Mouse (Mus musculus) embryo, embryonic 10.5 days (tissue): ENCODE measurements around the gene Oxld1.

Source experiments
- DNase-seq: peaks from one replicate; pipeline ENCODE4 v3.0.0-alpha.2; 2015; ENCODE audit warnings: low spot score

The Oxld1 gene

GRCm38 (mm10) chr11:120457772-120458751 lies at the start of gene Oxld1, which contains the start of gene Ccdc137:
Gene Oxld1 (minus strand): TSS chr11:120458068.
Gene Ccdc137 (plus strand): TSS chr11:120458115.
- peak; percentile 92 for DNase-seq

GRCm38 (mm10) chr11:120506899-120507298 lies 49.0 kb upstream of the Oxld1 start:
- no peak for DNase-seq

- no peak for DNase-seq
These were observed 47.8 kb upstream of the Oxld1 start for GRCm38 (mm10) chr11:120505661-120506060.

- DNase-seq, result no peak
These were observed 43.8 kb upstream of the Oxld1 start for GRCm38 (mm10) chr11:120501701-120502100.

- no peak for DNase-seq
These were observed 43.1 kb upstream of the Oxld1 start for GRCm38 (mm10) chr11:120501018-120501417.

GRCm38 (mm10) chr11:120500357-120500756 lies 42.5 kb upstream of the Oxld1 start:
- no peak for DNase-seq

GRCm38 (mm10) chr11:120499894-120500293 lies 42.0 kb upstream of the Oxld1 start:
- no peak for DNase-seq

- DNase-seq, result no peak
These were observed 41.0 kb upstream of the Oxld1 start for GRCm38 (mm10) chr11:120498891-120499290.

GRCm38 (mm10) chr11:120498226-120498625 lies 40.4 kb upstream of the Oxld1 start:
- no peak for DNase-seq

- no peak for DNase-seq
These were observed 39.6 kb upstream of the Oxld1 start for GRCm38 (mm10) chr11:120497436-120497835.

- DNase-seq, result no peak
These were observed 36.0 kb upstream of the Oxld1 start for GRCm38 (mm10) chr11:120493911-120494310.

GRCm38 (mm10) chr11:120493351-120493750 lies 35.5 kb upstream of the Oxld1 start:
- DNase-seq, result no peak

- DNase-seq, result no peak
These were observed 35.0 kb upstream of the Oxld1 start for GRCm38 (mm10) chr11:120492878-120493203.

GRCm38 (mm10) chr11:120492024-120492877 lies 34.4 kb upstream of the Oxld1 start:
- peak; percentile 71 for DNase-seq

- DNase-seq, result peak; percentile 97
These were observed 33.6 kb upstream of the Oxld1 start, which contains the start of gene Slc25a10 for GRCm38 (mm10) chr11:120491317-120492023. Gene Slc25a10 (plus strand): TSS chr11:120491840.

GRCm38 (mm10) chr11:120490291-120491046 lies 32.6 kb upstream of the Oxld1 start:
- DNase-seq, result no peak

- peak; percentile 91 for DNase-seq
These were observed 31.3 kb upstream of the Oxld1 start for GRCm38 (mm10) chr11:120489054-120489761.

GRCm38 (mm10) chr11:120488516-120488915 lies 30.6 kb upstream of the Oxld1 start:
- DNase-seq, result no peak

- DNase-seq, result no peak
These were observed 27.4 kb upstream of the Oxld1 start for GRCm38 (mm10) chr11:120485251-120485650.

- peak; percentile 98 for DNase-seq
These were observed 26.6 kb upstream of the Oxld1 start, which contains the start of gene Mrpl12 for GRCm38 (mm10) chr11:120484265-120484981. Gene Mrpl12 (plus strand): TSS chr11:120484613.
